Mouse (Mus musculus): ENCODE data around the gene Cpt1c. TPM values are rescaled to one million over a fixed set of nuclear protein-coding genes. Genes with fewer than 3 reads are reported as not detected.

Gene Cpt1c
- total and polyA plus RNA-seq, 3 experiments, result 1.5 to 9.7 (median 2.1) TPM

GRCm38 (mm10) chr7:44997940-44998428, 23.3 kb upstream of the Cpt1c start:
- peak overlapping the region; percentile 84 for H3K9ac ChIP-seq (ENCODE audit: low read depth, low read length)
- H3K4me1 ChIP-seq (ENCODE audit: control insufficient read depth, insufficient read depth, low read length), result peaks cover 8% of the 10 kb centered on the region
- intact Hi-C loops (cut with DNase I), result loop anchor here (1.0 kb wide), 1 partner anchor 17 kb away; no protein-coding TSS in a partner anchor
- H3K36me3 ChIP-seq (ENCODE audit: control insufficient read depth, insufficient read depth, low read length), result peaks cover 6% of the 10 kb centered on the region
- H3K4me3 ChIP-seq, result peak overlapping the region; percentile 85
- no peaks in the 10 kb centered on the region for H3K79me2 ChIP-seq (replicated peaks; ENCODE audit: control insufficient read depth, insufficient read depth, low read length)
- TF ChIP-seq POLR2A (IDR thresholded peaks at IDR 0.05; ENCODE audit: insufficient read depth, low read depth, low read length) (no peak), EP300 (IDR thresholded peaks at IDR 0.05; ENCODE audit: insufficient read depth, low read depth, low read length) (no peak), CTCF (IDR thresholded peaks at IDR 0.05) (no peak)
- no peaks in the 10 kb centered on the region for H3K27me3 ChIP-seq (ENCODE audit: control insufficient read depth, insufficient read depth, low read length)
- DNase-seq, result no peak
- peak overlapping the region; percentile 96 for H3K27ac ChIP-seq
- 1% methylated on average over 15 of the region's 15 CpGs for WGBS

DNA sequence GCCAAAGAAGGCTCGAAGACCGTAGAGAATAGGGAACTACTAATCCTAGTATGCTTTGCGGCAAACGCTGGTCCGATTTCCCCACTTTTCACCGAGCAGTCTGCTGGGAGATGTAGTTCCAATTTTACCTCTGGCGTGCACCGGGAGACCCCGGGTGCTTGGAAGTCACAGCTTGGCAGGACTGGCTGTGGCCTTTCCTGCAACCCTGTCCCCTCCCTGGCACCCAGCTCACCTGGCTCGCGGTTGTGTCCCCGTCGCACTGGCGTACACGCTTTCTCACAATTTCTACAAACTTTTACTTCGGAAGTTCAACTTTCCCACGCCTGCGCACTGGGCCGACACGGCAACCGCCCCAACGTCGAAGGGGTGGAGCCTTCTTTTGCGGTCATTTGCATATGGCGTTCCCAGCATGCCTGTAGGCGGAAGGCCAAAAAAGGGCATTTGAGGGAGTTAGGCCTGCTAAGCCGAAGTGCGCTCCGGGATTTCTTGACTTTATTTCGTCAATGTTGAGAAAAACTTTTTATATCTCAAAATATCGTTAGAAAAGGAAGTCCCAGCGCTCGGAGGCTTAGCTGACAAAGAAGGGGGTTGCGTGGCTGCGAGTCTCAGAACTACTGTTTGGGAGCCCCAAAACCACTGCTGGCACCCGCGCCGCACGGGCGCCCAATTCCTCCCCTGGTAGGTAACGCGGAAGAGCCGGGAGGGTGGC, 22.7 kb upstream of the Cpt1c start, which contains the start of gene Irf3:
Gene Irf3 (plus strand): TSS at position 418 of the 709 bp plus-strand sequence.
- H3K27ac ChIP-seq, result peak within 1 kb of the TSS; percentile 96
- DNase-seq, result peak; percentile 97
- peak within 1 kb of the TSS; percentile 85 for H3K4me3 ChIP-seq
- no peaks in the 10 kb centered on the region for H3K27me3 ChIP-seq (ENCODE audit: control insufficient read depth, insufficient read depth, low read length)
- H3K79me2 ChIP-seq (replicated peaks; ENCODE audit: control insufficient read depth, insufficient read depth, low read length), result no peaks in the 10 kb centered on the region
- under 1% methylated on average over 43 of the region's 43 CpGs for WGBS
- peak within 1 kb of the TSS; percentile 84 for H3K9ac ChIP-seq (ENCODE audit: low read depth, low read length)
- TF ChIP-seq CTCF (IDR thresholded peaks at IDR 0.05) (no peak), POLR2A (IDR thresholded peaks at IDR 0.05; ENCODE audit: insufficient read depth, low read depth, low read length) (peak; percentile 98), EP300 (IDR thresholded peaks at IDR 0.05; ENCODE audit: insufficient read depth, low read depth, low read length) (no peak)
- peaks cover 6% of the 10 kb centered on the region for H3K36me3 ChIP-seq (ENCODE audit: control insufficient read depth, insufficient read depth, low read length)
- peaks cover 8% of the 10 kb centered on the region for H3K4me1 ChIP-seq (ENCODE audit: control insufficient read depth, insufficient read depth, low read length)
- intact Hi-C loops (cut with DNase I), result loop anchor here (1.0 kb wide), 1 partner anchor 18 kb away; no protein-coding TSS in a partner anchor

GRCm38 (mm10) chr7:44996672-44997071, 22.0 kb upstream of the Cpt1c start:
- WGBS, result 9% methylated on average over 10 of the region's 10 CpGs
- Histone ChIP-seq H3K79me2 (replicated peaks; ENCODE audit: control insufficient read depth, insufficient read depth, low read length) (no peaks in the 10 kb centered on the region), H3K4me1 (ENCODE audit: control insufficient read depth, insufficient read depth, low read length) (peaks cover 8% of the 10 kb centered on the region), H3K4me3 (peak overlapping the region; percentile 85), H3K27ac (peak overlapping the region; percentile 96), H3K9ac (ENCODE audit: low read depth, low read length) (peak overlapping the region; percentile 33), H3K27me3 (ENCODE audit: control insufficient read depth, insufficient read depth, low read length) (no peaks in the 10 kb centered on the region), H3K36me3 (ENCODE audit: control insufficient read depth, insufficient read depth, low read length) (peaks cover 6% of the 10 kb centered on the region)
- DNase-seq, result no peak
- TF ChIP-seq POLR2A (IDR thresholded peaks at IDR 0.05; ENCODE audit: insufficient read depth, low read depth, low read length) (no peak), EP300 (IDR thresholded peaks at IDR 0.05; ENCODE audit: insufficient read depth, low read depth, low read length) (no peak), CTCF (IDR thresholded peaks at IDR 0.05) (no peak)
- intact Hi-C loops (cut with DNase I), result loop anchor here (1.0 kb wide), 1 partner anchor 19 kb away; no protein-coding TSS in a partner anchor

GRCm38 (mm10) chr7:44986879-44987718, 12.4 kb upstream of the Cpt1c start:
- WGBS, result under 1% methylated on average over 29 of the region's 29 CpGs
- TF ChIP-seq POLR2A (IDR thresholded peaks at IDR 0.05; ENCODE audit: insufficient read depth, low read depth, low read length) (peak; percentile 85), CTCF (IDR thresholded peaks at IDR 0.05) (no peak), EP300 (IDR thresholded peaks at IDR 0.05; ENCODE audit: insufficient read depth, low read depth, low read length) (0 out of 2 replicates have a peak, but pooled peaks have one; percentile 4)
- Histone ChIP-seq H3K9ac (ENCODE audit: low read depth, low read length) (peak overlapping the region; percentile 69), H3K36me3 (ENCODE audit: control insufficient read depth, insufficient read depth, low read length) (no peaks in the 10 kb centered on the region), H3K27me3 (ENCODE audit: control insufficient read depth, insufficient read depth, low read length) (no peaks in the 10 kb centered on the region), H3K4me3 (peak overlapping the region; percentile 64), H3K79me2 (replicated peaks; ENCODE audit: control insufficient read depth, insufficient read depth, low read length) (peaks cover 3% of the 10 kb centered on the region), H3K27ac (peak overlapping the region; percentile 93), H3K4me1 (ENCODE audit: control insufficient read depth, insufficient read depth, low read length) (peaks cover 7% of the 10 kb centered on the region)
- intact Hi-C loops (cut with DNase I), result loop anchor here (5.0 kb wide), 1 partner anchor 65 kb away; the partner anchor contains the start of gene Prr12
- no peak for DNase-seq

DNA sequence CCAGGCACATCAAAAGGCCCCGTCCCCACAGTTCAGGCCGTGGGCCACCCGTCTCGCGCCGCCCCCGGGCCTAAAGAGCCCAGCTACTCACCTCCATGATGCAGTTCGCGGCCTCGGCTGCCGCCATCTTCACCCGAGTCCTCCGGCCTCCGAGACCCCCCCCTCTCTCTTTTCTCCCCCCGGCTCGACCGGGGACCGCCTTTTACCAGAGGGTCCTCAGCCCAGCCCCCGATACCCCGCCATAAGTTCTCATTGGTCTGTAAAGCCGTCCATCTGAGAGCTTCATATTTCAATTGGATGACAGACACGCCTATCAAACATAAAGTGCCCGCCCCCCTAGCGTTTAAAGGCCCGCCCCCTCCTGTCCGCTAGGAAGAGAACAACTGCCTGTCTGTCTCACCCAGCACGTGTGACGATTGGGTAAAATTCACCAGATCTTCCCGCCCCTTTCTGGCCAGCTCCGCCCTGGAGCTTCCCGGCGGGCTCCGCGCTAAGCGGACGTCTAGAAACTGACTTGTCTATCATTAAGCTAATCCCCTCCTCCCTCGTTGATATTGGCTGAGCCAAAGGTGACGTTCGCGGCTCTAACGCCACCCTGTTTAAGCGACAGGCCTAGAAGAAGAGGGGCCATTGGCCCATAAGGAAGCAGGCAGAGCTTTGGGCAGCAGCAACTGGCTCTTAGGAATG, 11.7 kb upstream of the Cpt1c start, which contains the start of gene Prmt1:
Gene Prmt1 (minus strand): TSS at position 377 of the 687 bp plus-strand sequence.
- Histone ChIP-seq H3K4me1 (ENCODE audit: control insufficient read depth, insufficient read depth, low read length) (peaks cover 7% of the 10 kb centered on the region), H3K27me3 (ENCODE audit: control insufficient read depth, insufficient read depth, low read length) (no peaks in the 10 kb centered on the region), H3K36me3 (ENCODE audit: control insufficient read depth, insufficient read depth, low read length) (no peaks in the 10 kb centered on the region), H3K79me2 (replicated peaks; ENCODE audit: control insufficient read depth, insufficient read depth, low read length) (peaks cover 3% of the 10 kb centered on the region), H3K9ac (ENCODE audit: low read depth, low read length) (peak within 1 kb of the TSS; percentile 92), H3K4me3 (peak within 1 kb of the TSS; percentile 100), H3K27ac (peak within 1 kb of the TSS; percentile 94)
- WGBS, result under 1% methylated on average over 42 of the region's 42 CpGs
- peak; percentile 97 to 100 for DNase-seq
- intact Hi-C loops (cut with DNase I), result loop anchor here (5.0 kb wide), 1 partner anchor 66 kb away; the partner anchor contains the start of gene Prr12
- TF ChIP-seq EP300 (IDR thresholded peaks at IDR 0.05; ENCODE audit: insufficient read depth, low read depth, low read length) (0 out of 2 replicates have a peak, but pooled peaks have one; percentile 54), POLR2A (IDR thresholded peaks at IDR 0.05; ENCODE audit: insufficient read depth, low read depth, low read length) (peak; percentile 72), CTCF (IDR thresholded peaks at IDR 0.05) (no peak)

All from heart, adult 2 months (tissue).